Comparison of ENCODE assay signal across 30 mouse cellular contexts in genomic region chr4:106378839-106379572, GRCm38 (mm10).
DNase-seq lines count a peak whose midpoint lies in the region; ATAC-seq and TF ChIP-seq lines count a peak whose summit lies in the region.
"Had no signal": no experiment of that assay in that cellular context is flagged by ENCODE, and none has a peak within 500 bp of the region (broad histone marks: within the 10 kb centered on the region; RNA-seq: fewer than 3 reads in every experiment).

No protein-coding gene starts in this region.

- H3K9me3 ChIP-seq in embryonic facial prominence, embryonic 14.5 days (ENCODE audit: control insufficient read depth, low read length): no peaks in the 10 kb centered on the region
- no peaks in the 10 kb centered on the region for H3K9me3 ChIP-seq in embryonic facial prominence, embryonic 10.5 days
- H3K9me3 ChIP-seq in kidney, postnatal 0 days (replicated peaks; ENCODE audit: low read length): no peaks in the 10 kb centered on the region
- H3K9me3 ChIP-seq in neural tube, embryonic 15.5 days (replicated peaks): no peaks in the 10 kb centered on the region
- H3K9me3 ChIP-seq: embryonic facial prominence, embryonic 12.5 days; forebrain, embryonic 10.5 days; heart, embryonic 13.5 days; hindbrain, embryonic 10.5 days; intestine, embryonic 15.5 days; limb, embryonic 15.5 days; liver, embryonic 13.5 days; neural tube, embryonic 12.5 days had no signal

- H3K27ac ChIP-seq in embryonic facial prominence, embryonic 14.5 days (replicated peaks; ENCODE audit: low read depth, low read length): no peak overlapping the region
- no peak overlapping the region for H3K27ac ChIP-seq in embryonic facial prominence, embryonic 10.5 days (replicated peaks)
- H3K27ac ChIP-seq in kidney, postnatal 0 days: no peak overlapping the region
- H3K27ac ChIP-seq in neural tube, embryonic 15.5 days (replicated peaks): no peak overlapping the region
- H3K27ac ChIP-seq: embryonic facial prominence, embryonic 12.5 days; forebrain, embryonic 10.5 days; heart, embryonic 13.5 days; hindbrain, embryonic 10.5 days; intestine, embryonic 15.5 days; limb, embryonic 15.5 days; liver, embryonic 13.5 days; neural tube, embryonic 12.5 days had no signal

- H3K9ac ChIP-seq in embryonic facial prominence, embryonic 14.5 days (ENCODE audit: low read depth, low read length): no peak overlapping the region
- H3K9ac ChIP-seq in kidney, postnatal 0 days (ENCODE audit: low read depth, low read length): no peak overlapping the region
- H3K9ac ChIP-seq in neural tube, embryonic 15.5 days (replicated peaks): no peak overlapping the region
- H3K9ac ChIP-seq: embryonic facial prominence, embryonic 12.5 days; forebrain, postnatal 0 days; heart, embryonic 13.5 days; intestine, embryonic 15.5 days; limb, embryonic 15.5 days; liver, embryonic 13.5 days; neural tube, embryonic 12.5 days had no signal

- no peaks in the 10 kb centered on the region for H3K27me3 ChIP-seq in embryonic facial prominence, embryonic 14.5 days (replicated peaks; ENCODE audit: control insufficient read depth, insufficient read depth, low read length)
- no peaks in the 10 kb centered on the region for H3K27me3 ChIP-seq in embryonic facial prominence, embryonic 10.5 days (replicated peaks; ENCODE audit: low read depth, poor library complexity, severe bottlenecking)
- no peaks in the 10 kb centered on the region for H3K27me3 ChIP-seq in kidney, postnatal 0 days (ENCODE audit: insufficient read depth, low read length)
- H3K27me3 ChIP-seq in neural tube, embryonic 15.5 days (replicated peaks): no peaks in the 10 kb centered on the region
- H3K27me3 ChIP-seq: embryonic facial prominence, embryonic 12.5 days; heart, embryonic 13.5 days; intestine, embryonic 15.5 days; limb, embryonic 15.5 days; liver, embryonic 13.5 days; neural tube, embryonic 12.5 days had no signal

- peak; percentile 79 for DNase-seq in embryonic facial prominence, embryonic 14.5 days (ENCODE audit: low spot score)
- DNase-seq in embryonic facial prominence, embryonic 10.5 days (ENCODE audit: low spot score): no peak
- DNase-seq in kidney, postnatal 0 days (ENCODE audit: low spot score): peak; percentile 13
- DNase-seq in kidney, adult 9 months: no peak
- DNase-seq in neural tube, embryonic 10.5 days (ENCODE audit: extremely low spot score, low spot score): peak; percentile 37
- no peak for DNase-seq in natural killer cell, adult 2 months (ENCODE audit: low spot score in 2 of 2)
- DNase-seq: adrenal gland, postnatal 14 days; cerebellum, adult 11-12 months; cerebellum, adult 9-11 months; forebrain, postnatal 0 days; heart, postnatal 14 days; kidney, adult 2 months; kidney, postnatal 25 days; liver, embryonic 13.5 days; lung, adult 2 months; lung, postnatal 14 days; right cerebral cortex, postnatal 4 days; thymus, adult 2 months; thymus, postnatal 36 days had no signal

- TF ChIP-seq CTCF in kidney, postnatal 0 days (IDR thresholded peaks at IDR 0.05; ENCODE audit: low read depth): no peak

- H3K36me3 ChIP-seq in embryonic facial prominence, embryonic 14.5 days (ENCODE audit: control insufficient read depth, insufficient read depth, low read length): peaks cover 77% of the 10 kb centered on the region
- peaks cover 91% of the 10 kb centered on the region for H3K36me3 ChIP-seq in embryonic facial prominence, embryonic 10.5 days (replicated peaks)
- peaks cover 48% of the 10 kb centered on the region for H3K36me3 ChIP-seq in kidney, postnatal 0 days (ENCODE audit: insufficient read depth, low read length)
- peaks cover 50% of the 10 kb centered on the region for H3K36me3 ChIP-seq in neural tube, embryonic 15.5 days

- no peak overlapping the region for H3K4me2 ChIP-seq in embryonic facial prominence, embryonic 14.5 days (ENCODE audit: low read depth, low read length)
- no peak overlapping the region for H3K4me2 ChIP-seq in kidney, postnatal 0 days (ENCODE audit: low read length)
- H3K4me2 ChIP-seq in neural tube, embryonic 15.5 days: no peak overlapping the region
- H3K4me2 ChIP-seq: embryonic facial prominence, embryonic 12.5 days; heart, embryonic 13.5 days; intestine, embryonic 15.5 days; limb, embryonic 15.5 days; liver, embryonic 13.5 days; midbrain, embryonic 11.5 days; neural tube, embryonic 12.5 days had no signal

- no peak overlapping the region for H3K4me3 ChIP-seq in embryonic facial prominence, embryonic 14.5 days (ENCODE audit: low read depth, low read length)
- H3K4me3 ChIP-seq in embryonic facial prominence, embryonic 10.5 days: no peak overlapping the region
- H3K4me3 ChIP-seq in kidney, postnatal 0 days (replicated peaks; ENCODE audit: low read depth, low read length): no peak overlapping the region
- H3K4me3 ChIP-seq in neural tube, embryonic 15.5 days (replicated peaks): no peak overlapping the region
- H3K4me3 ChIP-seq: embryonic facial prominence, embryonic 12.5 days; forebrain, embryonic 10.5 days; heart, embryonic 13.5 days; hindbrain, embryonic 10.5 days; intestine, embryonic 15.5 days; limb, embryonic 15.5 days; liver, embryonic 13.5 days; neural tube, embryonic 12.5 days had no signal

- ATAC-seq in embryonic facial prominence, embryonic 14.5 days (ENCODE audit: low read depth): peak; percentile 87; the same call in 1 of the 2 replicates
- no peak for ATAC-seq in kidney, postnatal 0 days (replicated peaks; ENCODE audit: low FRiP score, low read depth)
- ATAC-seq in neural tube, embryonic 15.5 days (ENCODE audit: low FRiP score): no peak
- ATAC-seq: CD4-positive, CD25-positive, alpha-beta regulatory T cell, adult 4 months; forebrain, postnatal 0 days; hindbrain, embryonic 16.5 days; intestine, embryonic 15.5 days had no signal

- no peaks in the 10 kb centered on the region for H3K4me1 ChIP-seq in embryonic facial prominence, embryonic 14.5 days (ENCODE audit: control insufficient read depth, insufficient read depth, low read length)
- H3K4me1 ChIP-seq in embryonic facial prominence, embryonic 10.5 days: peaks cover 9% of the 10 kb centered on the region
- H3K4me1 ChIP-seq in kidney, postnatal 0 days (replicated peaks; ENCODE audit: insufficient read depth, low read length): no peaks in the 10 kb centered on the region
- peaks cover 2% of the 10 kb centered on the region; the same call in 1 of the 2 replicates for H3K4me1 ChIP-seq in neural tube, embryonic 15.5 days
- H3K4me1 ChIP-seq: embryonic facial prominence, embryonic 12.5 days; heart, embryonic 13.5 days; intestine, embryonic 15.5 days; limb, embryonic 15.5 days had no signal

- 62% methylated on average over 14 of the region's 14 CpGs for WGBS in embryonic facial prominence, embryonic 14.5 days
- WGBS in embryonic facial prominence, embryonic 10.5 days: 86% methylated on average over 14 of the region's 14 CpGs
- WGBS in kidney, postnatal 0 days: 55% methylated on average over 14 of the region's 14 CpGs
- 43% methylated on average over 14 of the region's 14 CpGs for WGBS in neural tube, embryonic 15.5 days

Comparison
In these comparisons a context has a peak if more than half of its experiments do, and no peak if none do; other contexts are left out.
1. DNase-seq: peak in embryonic facial prominence, embryonic 14.5 days (single experiment), kidney, postnatal 0 days (single experiment) and neural tube, embryonic 10.5 days (single experiment); none in embryonic facial prominence, embryonic 10.5 days (single experiment), kidney, adult 9 months (single experiment) and natural killer cell, adult 2 months (0 of 2).